Mouse (Mus musculus) thymus, adult 2 months (tissue): ENCODE results near the gene Mmd2. TPM values are rescaled to one million over a fixed set of nuclear protein-coding genes. Genes with fewer than 3 reads are reported as not detected.

Source experiments
- DNase-seq: peaks from one replicate; pipeline ENCODE4 v3.0.0; 2021
- H3K27ac ChIP-seq: fragments of 200-500 bp; 2 replicates; pipeline ENCODE4 v1.5.1; 2012; ENCODE audit warnings: low read length, control low read depth; ENCODE audit not compliant: control insufficient read depth, insufficient read depth
- H3K27me3 ChIP-seq: fragments of 200-500 bp; 2 replicates; pipeline ENCODE4 v1.6.1; 2012; ENCODE audit warnings: mild to moderate bottlenecking, low read length, moderate library complexity, mixed read lengths; ENCODE audit not compliant: control insufficient read depth, insufficient read depth
- H3K36me3 ChIP-seq: fragments of 200-500 bp; 2 replicates; pipeline ENCODE4 v1.6.1; 2012; ENCODE audit warnings: mild to moderate bottlenecking, low read length, moderate library complexity; ENCODE audit not compliant: control insufficient read depth, insufficient read depth
- H3K4me1 ChIP-seq: fragments of 200-500 bp; replicated peaks from 2 replicates; pipeline ENCODE4 v1.6.1; 2012; ENCODE audit warnings: low read length; ENCODE audit not compliant: control insufficient read depth, insufficient read depth
- H3K4me3 ChIP-seq: fragments of 200-500 bp; 2 replicates; pipeline ENCODE4 v1.5.1; 2012; ENCODE audit warnings: mild to moderate bottlenecking, low read length, control low read depth, moderate library complexity; ENCODE audit not compliant: control insufficient read depth, insufficient read depth
- CTCF ChIP-seq: fragments of 200-500 bp; IDR thresholded peaks from 2 replicates; pipeline ENCODE4 v1.5.1; 2012; ENCODE audit warnings: mild to moderate bottlenecking, control low read depth, low read length, moderate library complexity, borderline replicate concordance; ENCODE audit not compliant: control insufficient read depth, poor library complexity, insufficient read depth; ENCODE audit errors: extremely low read depth
- POLR2A ChIP-seq: fragments of 200-500 bp; IDR thresholded peaks from 2 replicates; pipeline ENCODE4 v1.6.1; 2012; ENCODE audit warnings: mild to moderate bottlenecking, low read length, control low read depth, moderate library complexity; ENCODE audit not compliant: control insufficient read depth, poor library complexity, insufficient read depth; ENCODE audit errors: extremely low read depth
- WGBS: fragments of 180-500 bp; shearing (Covaris S2); methylation state at CpG from one replicate; pipeline ENCODE4 v1.1.7; 2018; 5-methylcytosine and 5-hydroxymethylcytosine counted together
- polyA plus RNA-seq: library from polyadenylated mRNA; depleted of rRNA; stranded (reverse); fragments of >200 nt; gene quantifications from 2 replicates; pipeline ENCODE4 v1.2.3, GENCODE M21; 2012; rRNA removed

The Mmd2 gene
- polyA plus RNA-seq, 1 experiment: 0.20 TPM

- 47% methylated on average over 35 of the region's 41 CpGs for WGBS
- Histone ChIP-seq H3K36me3 (no peaks in the 10 kb centered on the region), H3K4me3 (no peak within 1 kb of the TSS), H3K27ac (no peak within 1 kb of the TSS), H3K27me3 (no peaks in the 10 kb centered on the region), H3K4me1 (no peaks in the 10 kb centered on the region)
- TF ChIP-seq CTCF (no peak), POLR2A (no peak)
- DNase-seq: no peak
Measured at GRCm38 (mm10) chr5:142529915-142530314, 78.7 kb downstream of the Mmd2 start, which contains the start of gene Papolb. TSS of gene Papolb (minus strand) at chr5:142530076.

GRCm38 (mm10) chr5:142524711-142525464 is 83.7 kb downstream of the Mmd2 start:
- Histone ChIP-seq H3K36me3 (no peaks in the 10 kb centered on the region), H3K27me3 (no peaks in the 10 kb centered on the region), H3K4me1 (no peaks in the 10 kb centered on the region), H3K27ac (no peak overlapping the region), H3K4me3 (no peak overlapping the region)
- WGBS: 91% methylated on average over 8 of the region's 8 CpGs
- no peak for DNase-seq
- no peak for TF ChIP-seq CTCF
- TF ChIP-seq POLR2A: no peak

GRCm38 (mm10) chr5:142521195-142521866 is 87.3 kb downstream of the Mmd2 start:
- Histone ChIP-seq H3K27me3 (no peaks in the 10 kb centered on the region), H3K4me1 (no peaks in the 10 kb centered on the region; the same call in 1 of the 2 replicates), H3K36me3 (no peaks in the 10 kb centered on the region), H3K27ac (no peak overlapping the region), H3K4me3 (no peak overlapping the region)
- WGBS: 72% methylated on average over 11 of the region's 11 CpGs
- TF ChIP-seq CTCF (no peak), POLR2A (no peak)
- no peak for DNase-seq

GRCm38 (mm10) chr5:142520360-142520759 is 88.2 kb downstream of the Mmd2 start:
- Histone ChIP-seq H3K4me3 (no peak overlapping the region), H3K27ac (no peak overlapping the region), H3K27me3 (no peaks in the 10 kb centered on the region), H3K4me1 (no peaks in the 10 kb centered on the region; the same call in 1 of the 2 replicates), H3K36me3 (no peaks in the 10 kb centered on the region)
- WGBS: 84% methylated on average over 4 of the region's 4 CpGs
- no peak for TF ChIP-seq CTCF
- no peak for TF ChIP-seq POLR2A
- DNase-seq: no peak

GRCm38 (mm10) chr5:142518973-142519372 is 89.6 kb downstream of the Mmd2 start:
- H3K27ac ChIP-seq: no peak overlapping the region
- 76% methylated on average over 6 of the region's 6 CpGs for WGBS
- no peak for DNase-seq
- H3K27me3 ChIP-seq: no peaks in the 10 kb centered on the region
- H3K4me3 ChIP-seq: no peak overlapping the region
- TF ChIP-seq CTCF: no peak
- no peak for TF ChIP-seq POLR2A
- no peaks in the 10 kb centered on the region; the same call in 1 of the 2 replicates for H3K4me1 ChIP-seq
- no peaks in the 10 kb centered on the region for H3K36me3 ChIP-seq

Other genes starting within 250 kb of the Mmd2 start
- gene Foxk1, start 207.3 kb downstream of the Mmd2 start, polyA plus RNA-seq: 27.9 and 33.7 TPM in 2 replicates
- 75.2 and 87.1 TPM in 2 replicates for gene Ap5z1, start 144.9 kb downstream of the Mmd2 start, polyA plus RNA-seq
- gene Papolb, start 78.7 kb downstream of the Mmd2 start, polyA plus RNA-seq: 0.04 TPM in 1 of 2 replicates, not detected in the other
- gene Radil, start 57.7 kb downstream of the Mmd2 start, polyA plus RNA-seq: 1.7 and 1.9 TPM in 2 replicates
- 54.4 and 65.6 TPM in 2 replicates for gene Wipi2, start 18.9 kb upstream of the Mmd2 start, polyA plus RNA-seq
- 1.2 and 1.5 TPM in 2 replicates for gene Slc29a4, start 83.7 kb upstream of the Mmd2 start, polyA plus RNA-seq
- gene Tnrc18, start 208.9 kb upstream of the Mmd2 start, polyA plus RNA-seq: 48.6 and 56.9 TPM in 2 replicates